Mouse (Mus musculus) megakaryocyte-erythroid progenitor cell, adult 5-6 weeks (primary cell): ENCODE data around the gene Bcor. TPM values are rescaled to one million over a fixed set of nuclear protein-coding genes. Genes with fewer than 3 reads are reported as not detected.

Source experiments
- ATAC-seq: replicated peaks from 2 replicates; pipeline ENCODE4 v1.8.0; 2016; ENCODE audit warnings: mild to moderate bottlenecking, inconsistent platforms; ENCODE audit not compliant: severe bottlenecking, poor library complexity, low FRiP score, low TSS enrichment
- total RNA-seq, 2 experiments: library from RNA; stranded (forward) in 1 of 2; stranded (reverse) in 1 of 2; fragments of 200-1000, 215-1000 nt in 1 of 2; fragments of >200 nt in 1 of 2; fragmentation: Nextera tagmentation in 1 of 2; gene quantifications; 2 replicates each; pipeline ENCODE4 v1.2.3; 2014 to 2017

The Bcor gene
- total RNA-seq, 2 experiments from 2014 or later, result 28.9 to 35.6 TPM

GRCm38 (mm10) chrX:12089353-12090081, 70.6 kb downstream of the Bcor start:
- ATAC-seq, result peak; percentile 27; the same call in 1 of the 2 replicates

GRCm38 (mm10) chrX:12089027-12089340, 71.2 kb downstream of the Bcor start:
- ATAC-seq, result no peak

GRCm38 (mm10) chrX:12088301-12089026, 71.7 kb downstream of the Bcor start:
- 0 out of 2 replicates have a peak, but pooled peaks have one; percentile 30 for ATAC-seq

GRCm38 (mm10) chrX:12087511-12088300, 72.4 kb downstream of the Bcor start:
- 0 out of 2 replicates have a peak, but pooled peaks have one; percentile 5 for ATAC-seq

GRCm38 (mm10) chrX:12086674-12087510, 73.3 kb downstream of the Bcor start:
- 0 out of 2 replicates have a peak, but pooled peaks have one; percentile 12 for ATAC-seq

- ATAC-seq, result no peak
Measured at GRCm38 (mm10) chrX:12085949-12086348, 74.2 kb downstream of the Bcor start.

GRCm38 (mm10) chrX:12085290-12085689, 74.9 kb downstream of the Bcor start:
- ATAC-seq, result no peak

- ATAC-seq, result no peak
Measured at GRCm38 (mm10) chrX:12084698-12085097, 75.5 kb downstream of the Bcor start.

- ATAC-seq, result no peak
Measured at GRCm38 (mm10) chrX:12083631-12084030, 76.5 kb downstream of the Bcor start.

GRCm38 (mm10) chrX:12082736-12083135, 77.4 kb downstream of the Bcor start:
- ATAC-seq, result no peak

GRCm38 (mm10) chrX:12082184-12082583, 78.0 kb downstream of the Bcor start:
- ATAC-seq, result no peak

- ATAC-seq, result no peak
Measured at GRCm38 (mm10) chrX:12081741-12082155, 78.4 kb downstream of the Bcor start.

- ATAC-seq, result peak; percentile 32; the same call in 1 of the 2 replicates
Measured at GRCm38 (mm10) chrX:12080904-12081740, 79.0 kb downstream of the Bcor start.

GRCm38 (mm10) chrX:12080095-12080903, 79.9 kb downstream of the Bcor start:
- ATAC-seq, result peak; percentile 30; the same call in 1 of the 2 replicates

- ATAC-seq, result no peak
Measured at GRCm38 (mm10) chrX:12079309-12080094, 80.7 kb downstream of the Bcor start.

- no peak for ATAC-seq
Measured at GRCm38 (mm10) chrX:12079059-12079308, 81.2 kb downstream of the Bcor start.
